Mouse (Mus musculus) mouse trophoblast stem cell (cell line): ENCODE data around the gene Limd2.
"Not testable (repeated sequence)": the region's sequence is repeated elsewhere in the genome, so short reads cannot be mapped to it uniquely, and the experiment has no call there.

Source experiments
- in situ Hi-C, 2 experiments: fragments of 300-500 bp; cut with MseI, MboI; formaldehyde crosslinking; loops; 2 replicates in 1 of 2; 3 replicates in 1 of 2; pipeline ENCODE4 v1.15.1; 2025

The Limd2 gene

GRCm38 (mm10) chr11:106160841-106161721 is at the start of gene Limd2, which contains the start of gene Gm10840:
TSS of gene Limd2 (minus strand) at chr11:106160860.
TSS of gene Gm10840 (plus strand) at chr11:106160850.
- in situ Hi-C loops = no loop called here

GRCm38 (mm10) chr11:106202123-106202465 is 41.4 kb upstream of the Limd2 start, which contains the start of gene Strada:
TSS of gene Strada (minus strand) at chr11:106202168.
- in situ Hi-C loops = no loop called here

- in situ Hi-C loops = no loop called here
These were observed 40.9 kb upstream of the Limd2 start for GRCm38 (mm10) chr11:106201337-106202122.

GRCm38 (mm10) chr11:106200756-106201155 is 40.1 kb upstream of the Limd2 start:
- in situ Hi-C loops = no loop called here

- in situ Hi-C loops = not testable (repeated sequence)
These were observed 39.3 kb upstream of the Limd2 start for GRCm38 (mm10) chr11:106199997-106200396.

GRCm38 (mm10) chr11:106198277-106198676 is 37.6 kb upstream of the Limd2 start:
- in situ Hi-C loops = no loop called here

GRCm38 (mm10) chr11:106195341-106195740 is 34.7 kb upstream of the Limd2 start:
- in situ Hi-C loops = no loop called here

GRCm38 (mm10) chr11:106194891-106195290 is 34.2 kb upstream of the Limd2 start:
- in situ Hi-C loops = no loop called here

GRCm38 (mm10) chr11:106194155-106194541 is 33.5 kb upstream of the Limd2 start:
- in situ Hi-C loops = no loop called here

- in situ Hi-C loops = no loop called here
These were observed 32.9 kb upstream of the Limd2 start for GRCm38 (mm10) chr11:106193371-106194154.

- in situ Hi-C loops = no loop called here
These were observed 32.2 kb upstream of the Limd2 start for GRCm38 (mm10) chr11:106192657-106193370.

GRCm38 (mm10) chr11:106192241-106192640 is 31.6 kb upstream of the Limd2 start:
- in situ Hi-C loops = no loop called here

GRCm38 (mm10) chr11:106191716-106192115 is 31.1 kb upstream of the Limd2 start:
- in situ Hi-C loops = no loop called here

- in situ Hi-C loops = no loop called here
These were observed 26.7 kb upstream of the Limd2 start for GRCm38 (mm10) chr11:106187326-106187725.

GRCm38 (mm10) chr11:106180449-106180801 is 19.8 kb upstream of the Limd2 start:
- in situ Hi-C loops = no loop called here

GRCm38 (mm10) chr11:106179711-106180448 is 19.2 kb upstream of the Limd2 start:
- in situ Hi-C loops = no loop called here

- in situ Hi-C loops = no loop called here
These were observed 17.5 kb upstream of the Limd2 start for GRCm38 (mm10) chr11:106178036-106178782.

GRCm38 (mm10) chr11:106176372-106176771 is 15.7 kb upstream of the Limd2 start:
- in situ Hi-C loops = no loop called here

- in situ Hi-C loops = no loop called here
These were observed 14.4 kb upstream of the Limd2 start for GRCm38 (mm10) chr11:106175081-106175480.

- in situ Hi-C loops = no loop called here
These were observed 13.7 kb upstream of the Limd2 start for GRCm38 (mm10) chr11:106174372-106174771.
